Mouse (Mus musculus): ENCODE measurements around the gene Slc39a7. TPM values are rescaled to one million over a fixed set of nuclear protein-coding genes. Genes with fewer than 3 reads are reported as not detected.
"Not testable (repeated sequence)": the region's sequence is repeated elsewhere in the genome, so short reads cannot be mapped to it uniquely, and the experiment has no call there.

Gene Slc39a7
- total and polyA plus RNA-seq, 2 experiments from 2014 or later = 152 to 229 TPM

DNA sequence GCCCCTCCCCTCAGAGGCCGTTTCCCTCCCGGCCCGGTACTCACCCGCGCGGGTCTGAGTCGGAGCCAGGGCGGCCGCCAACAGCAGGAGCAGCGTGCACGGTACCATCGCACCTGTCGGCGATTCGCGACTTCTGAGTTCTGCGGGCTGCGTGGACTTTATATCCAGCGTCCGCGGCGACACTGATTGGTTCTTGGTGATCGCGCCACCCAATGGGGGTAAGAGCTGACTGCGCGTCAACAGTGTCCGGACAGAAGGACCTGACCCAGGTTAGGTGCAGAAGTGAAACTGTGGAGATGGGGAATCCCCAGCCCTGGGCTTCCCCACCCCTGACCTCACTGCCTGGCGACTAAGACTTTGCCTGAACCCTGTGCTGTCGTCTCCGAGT lies 31.3 kb downstream of the Slc39a7 start, which contains the start of gene H2-K1:
TSS of gene H2-K1 (minus strand) at position 198 of the 388 bp plus-strand sequence.
- H3K36me3 ChIP-seq (ENCODE audit: insufficient read depth, low read length) = no peaks in the 10 kb centered on the region
- H3K4me3 ChIP-seq (ENCODE audit: low read depth, low read length) = peak within 1 kb of the TSS; percentile 49
- under 1% methylated on average over 26 of the region's 30 CpGs for WGBS
- peak; percentile 73 for DNase-seq (ENCODE audit: low spot score)
- 0 out of 2 replicates have a peak, but pooled peaks cover 4% of the 10 kb centered on the region for H3K4me1 ChIP-seq (ENCODE audit: insufficient read depth, low read length)
- peak; percentile 87 for ATAC-seq (ENCODE audit: low FRiP score)
- no peaks in the 10 kb centered on the region for H3K9me3 ChIP-seq (ENCODE audit: low read length)
- no peak within 1 kb of the TSS; the same call in 1 of the 2 replicates for H3K9ac ChIP-seq (replicated peaks; ENCODE audit: low read length, poor library complexity, severe bottlenecking)
- peaks cover 7% of the 10 kb centered on the region; the same call in 1 of the 2 replicates for H3K27me3 ChIP-seq (ENCODE audit: insufficient read depth, low read length)
- no peak within 1 kb of the TSS for H3K27ac ChIP-seq (ENCODE audit: low read depth, low read length)
- H3K4me2 ChIP-seq (ENCODE audit: low read depth, low read length, poor library complexity, severe bottlenecking) = peak within 1 kb of the TSS; percentile 88
- no peak for TF ChIP-seq CTCF (IDR thresholded peaks at IDR 0.05)

DNA sequence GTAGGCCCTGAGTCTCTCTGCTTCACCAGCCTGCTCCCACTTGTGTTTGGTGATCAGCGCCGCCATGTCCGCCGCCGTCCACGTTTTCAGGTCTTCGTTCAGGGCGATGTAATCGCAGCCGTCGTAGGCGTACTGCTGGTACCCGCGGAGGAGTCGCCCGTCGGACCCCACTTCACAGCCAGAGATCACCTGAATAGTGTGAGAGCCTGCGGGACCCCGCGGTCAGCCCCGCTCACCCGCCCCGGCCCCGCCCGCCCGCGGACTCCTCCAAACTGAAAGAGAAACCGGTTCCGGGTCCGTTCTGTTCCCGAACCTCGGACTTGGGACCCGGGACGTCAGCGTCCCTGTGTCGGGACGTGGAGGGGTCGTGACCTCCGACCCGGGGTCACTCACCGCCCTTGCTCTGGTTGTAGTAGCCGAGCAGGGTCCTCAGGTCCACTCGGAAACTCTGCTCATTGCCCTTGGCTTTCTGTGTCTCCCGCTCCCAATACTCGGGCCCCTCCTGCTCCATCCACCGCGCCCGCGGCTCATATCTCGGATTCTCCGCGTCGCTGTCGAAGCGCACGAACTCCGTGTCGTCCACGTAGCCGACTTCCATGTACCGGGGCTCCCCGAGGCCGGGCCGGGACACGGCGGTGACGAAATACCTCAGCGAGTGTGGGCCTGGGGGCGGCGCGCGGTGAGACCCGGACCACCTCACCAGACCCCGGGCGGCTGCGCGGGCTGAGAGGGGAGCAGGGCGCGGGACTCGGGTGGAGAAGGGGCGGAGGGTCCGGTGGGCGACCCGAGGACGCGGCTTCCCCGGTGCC lies 31.9 kb downstream of the Slc39a7 start:
- Histone ChIP-seq H3K27ac (ENCODE audit: low read depth, low read length) (no peak overlapping the region), H3K4me3 (ENCODE audit: low read depth, low read length) (peak overlapping the region; percentile 49), H3K36me3 (ENCODE audit: insufficient read depth, low read length) (no peaks in the 10 kb centered on the region), H3K9ac (replicated peaks; ENCODE audit: low read length, poor library complexity, severe bottlenecking) (no peak overlapping the region; the same call in 1 of the 2 replicates), H3K9me3 (ENCODE audit: low read length) (no peaks in the 10 kb centered on the region), H3K4me2 (ENCODE audit: low read depth, low read length, poor library complexity, severe bottlenecking) (peak overlapping the region; percentile 88), H3K4me1 (ENCODE audit: insufficient read depth, low read length) (0 out of 2 replicates have a peak, but pooled peaks cover 4% of the 10 kb centered on the region), H3K27me3 (ENCODE audit: insufficient read depth, low read length) (peaks cover 7% of the 10 kb centered on the region; the same call in 1 of the 2 replicates)
- no peak for TF ChIP-seq CTCF (IDR thresholded peaks at IDR 0.05)
- WGBS = 3% methylated on average over 79 of the region's 87 CpGs
- DNase-seq (ENCODE audit: low spot score) (no peak), ATAC-seq (ENCODE audit: low FRiP score) (peak; percentile 34; the same call in 1 of the 2 replicates)

DNA sequence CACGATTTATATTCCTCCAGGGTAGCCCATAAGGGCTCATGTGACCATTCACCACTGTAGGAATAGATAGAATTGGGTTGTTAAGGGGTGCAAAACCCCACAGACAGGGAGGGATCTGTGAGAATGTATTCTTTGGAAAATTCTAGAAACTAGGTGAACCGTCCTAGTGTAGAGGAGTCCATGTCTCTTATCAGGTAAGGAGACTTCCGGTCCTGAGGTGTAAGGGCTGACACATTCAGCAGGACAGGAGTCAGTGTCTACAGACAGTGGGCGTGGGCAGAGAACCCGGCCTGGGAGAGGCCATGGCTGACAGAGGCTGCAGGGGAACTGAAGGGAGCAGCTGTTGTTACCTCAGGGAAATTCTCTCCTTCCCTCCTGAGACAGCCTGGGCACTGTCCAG lies 32.8 kb downstream of the Slc39a7 start:
- not testable (repeated sequence) for H3K27me3 ChIP-seq (ENCODE audit: insufficient read depth, low read length); H3K27ac ChIP-seq (ENCODE audit: low read depth, low read length); H3K4me1 ChIP-seq (ENCODE audit: insufficient read depth, low read length); DNase-seq (ENCODE audit: low spot score); H3K4me2 ChIP-seq (ENCODE audit: low read depth, low read length, poor library complexity, severe bottlenecking); H3K36me3 ChIP-seq (ENCODE audit: insufficient read depth, low read length); H3K9ac ChIP-seq (replicated peaks; ENCODE audit: low read length, poor library complexity, severe bottlenecking); ATAC-seq (ENCODE audit: low FRiP score); H3K9me3 ChIP-seq (ENCODE audit: low read length); H3K4me3 ChIP-seq (ENCODE audit: low read depth, low read length)
- WGBS = 55% methylated on average over 5 of the region's 5 CpGs

DNA sequence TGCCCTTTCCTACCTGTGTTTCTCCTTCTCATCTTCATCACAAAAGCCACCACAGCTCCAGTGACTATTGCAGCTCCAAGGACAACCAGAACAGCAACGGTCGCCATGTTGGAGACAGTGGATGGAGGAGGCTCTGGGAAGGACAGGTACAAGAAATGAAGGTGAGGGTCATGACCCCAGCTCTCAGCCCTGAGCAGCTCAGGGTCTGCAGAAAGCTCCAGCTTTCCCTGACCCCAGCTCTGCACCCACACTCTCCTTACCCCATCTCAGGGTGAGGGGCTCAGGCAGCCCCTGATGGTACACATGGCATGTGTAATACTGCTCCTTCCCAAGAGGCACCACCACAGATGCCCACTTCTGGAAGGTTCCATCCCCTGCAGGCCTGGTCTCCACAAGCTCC lies 34.5 kb downstream of the Slc39a7 start:
- not testable (repeated sequence) for H3K36me3 ChIP-seq (ENCODE audit: insufficient read depth, low read length); H3K27ac ChIP-seq (ENCODE audit: low read depth, low read length); H3K9me3 ChIP-seq (ENCODE audit: low read length); H3K4me3 ChIP-seq (ENCODE audit: low read depth, low read length); H3K4me1 ChIP-seq (ENCODE audit: insufficient read depth, low read length); ATAC-seq (ENCODE audit: low FRiP score); H3K4me2 ChIP-seq (ENCODE audit: low read depth, low read length, poor library complexity, severe bottlenecking); H3K9ac ChIP-seq (replicated peaks; ENCODE audit: low read length, poor library complexity, severe bottlenecking); H3K27me3 ChIP-seq (ENCODE audit: insufficient read depth, low read length); DNase-seq (ENCODE audit: low spot score)
- WGBS = 97% methylated on average over 2 of the region's 2 CpGs

- Histone ChIP-seq H3K36me3 (ENCODE audit: insufficient read depth, low read length) (no peaks in the 10 kb centered on the region), H3K4me3 (ENCODE audit: low read depth, low read length) (no peak overlapping the region), H3K9me3 (ENCODE audit: low read length) (no peaks in the 10 kb centered on the region), H3K27ac (ENCODE audit: low read depth, low read length) (no peak overlapping the region), H3K9ac (replicated peaks; ENCODE audit: low read length, poor library complexity, severe bottlenecking) (no peak overlapping the region), H3K4me2 (ENCODE audit: low read depth, low read length, poor library complexity, severe bottlenecking) (no peak overlapping the region), H3K4me1 (ENCODE audit: insufficient read depth, low read length) (0 out of 2 replicates have a peak, but pooled peaks cover 4% of the 10 kb centered on the region), H3K27me3 (ENCODE audit: insufficient read depth, low read length) (peaks cover 7% of the 10 kb centered on the region; the same call in 1 of the 2 replicates)
- no peak for DNase-seq (ENCODE audit: low spot score)
- no peak for TF ChIP-seq CTCF (IDR thresholded peaks at IDR 0.05)
- WGBS = 76% methylated on average over 3 of the region's 3 CpGs
- no peak for ATAC-seq (ENCODE audit: low FRiP score)
These were observed 35.8 kb downstream of the Slc39a7 start for GRCm38 (mm10) chr17:33995651-33996050.

GRCm38 (mm10) chr17:33994959-33995358 lies 36.5 kb downstream of the Slc39a7 start:
- no peak for TF ChIP-seq CTCF (IDR thresholded peaks at IDR 0.05)
- Histone ChIP-seq H3K27me3 (ENCODE audit: insufficient read depth, low read length) (peaks cover 2% of the 10 kb centered on the region; the same call in 1 of the 2 replicates), H3K36me3 (ENCODE audit: insufficient read depth, low read length) (no peaks in the 10 kb centered on the region), H3K9ac (replicated peaks; ENCODE audit: low read length, poor library complexity, severe bottlenecking) (no peak overlapping the region), H3K4me2 (ENCODE audit: low read depth, low read length, poor library complexity, severe bottlenecking) (no peak overlapping the region), H3K4me3 (ENCODE audit: low read depth, low read length) (no peak overlapping the region), H3K4me1 (ENCODE audit: insufficient read depth, low read length) (0 out of 2 replicates have a peak, but pooled peaks cover 3% of the 10 kb centered on the region), H3K9me3 (ENCODE audit: low read length) (no peaks in the 10 kb centered on the region), H3K27ac (ENCODE audit: low read depth, low read length) (no peak overlapping the region)
- ATAC-seq (ENCODE audit: low FRiP score) (no peak), DNase-seq (ENCODE audit: low spot score) (no peak)
- 88% methylated on average over 8 of the region's 8 CpGs for WGBS
